8 mouse cellular contexts compared by ENCODE assay signal in the genomic region with DNA sequence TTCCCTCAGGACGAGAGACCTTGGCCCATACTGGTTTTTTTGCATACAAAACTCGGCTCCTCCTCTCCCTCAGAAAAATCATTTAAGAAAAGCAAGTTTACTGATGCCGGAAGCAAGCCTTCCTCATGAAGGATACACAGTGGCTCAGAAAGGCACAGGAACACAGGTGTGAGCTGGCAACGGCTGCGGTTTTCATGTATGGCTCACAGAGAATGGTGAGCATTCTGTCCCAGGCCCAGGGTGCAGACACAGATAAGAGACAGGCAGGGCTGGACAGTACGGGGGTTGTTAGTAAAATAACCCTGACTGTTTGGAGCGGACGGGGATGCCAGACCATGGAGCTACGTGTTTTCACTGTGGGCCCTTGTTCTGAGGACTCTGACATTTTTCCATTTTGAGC. TPM values are rescaled to one million over a fixed set of nuclear protein-coding genes. Genes with fewer than 3 reads are reported as not detected.
DNase-seq lines count a peak whose midpoint lies in the region; ATAC-seq and TF ChIP-seq lines count a peak whose summit lies in the region.

No protein-coding gene starts in this region.

- H3K4me2 ChIP-seq in limb, embryonic 14.5 days (replicated peaks; ENCODE audit: low read depth, low read length, severe bottlenecking): no peak overlapping the region

- TF ChIP-seq POLR2A in heart, adult 2 months (IDR thresholded peaks at IDR 0.05; ENCODE audit: insufficient read depth, low read depth, low read length): no peak
- no peak for TF ChIP-seq POLR2A in spleen, adult 2 months (IDR thresholded peaks at IDR 0.05; ENCODE audit: low read depth, low read length)
- no peak for TF ChIP-seq POLR2A in limb, embryonic 14.5 days (IDR thresholded peaks at IDR 0.05; ENCODE audit: borderline replicate concordance, extremely low read depth, insufficient read depth, insufficient read length)

- TF ChIP-seq EP300 in heart, adult 2 months (IDR thresholded peaks at IDR 0.05; ENCODE audit: insufficient read depth, low read depth, low read length): no peak

- peaks cover 19% of the 10 kb centered on the region for H3K4me1 ChIP-seq in heart, adult 2 months (ENCODE audit: control insufficient read depth, insufficient read depth, low read length)
- peaks cover 17% of the 10 kb centered on the region; the same call in 1 of the 2 replicates for H3K4me1 ChIP-seq in spleen, adult 2 months (ENCODE audit: control insufficient read depth, insufficient read depth, insufficient read length)
- H3K4me1 ChIP-seq in limb, embryonic 14.5 days (ENCODE audit: control insufficient read depth, insufficient read depth, low read length): peaks cover 28% of the 10 kb centered on the region

- WGBS in heart, adult 2 months: 47% methylated on average over 9 of the region's 9 CpGs
- WGBS in spleen, adult 2 months: 26% methylated on average over 9 of the region's 9 CpGs
- WGBS in limb, embryonic 14.5 days: 81% methylated on average over 9 of the region's 9 CpGs

- no peak for ATAC-seq in limb, embryonic 14.5 days (ENCODE audit: low FRiP score, low read depth)

- DNase-seq in heart, adult 2 months: peak in 1 of 2 experiments; percentile 28
- no peak for DNase-seq in heart, adult 9 months (ENCODE audit: low spot score in 2 of 2)
- peak; percentile 5 to 19 for DNase-seq in spleen, adult 2 months (ENCODE audit: low read depth in 1 of 2, low spot score in 2 of 2)
- no peak for DNase-seq in spleen, postnatal 14 days (ENCODE audit: low spot score in 2 of 2)
- no peak for DNase-seq in limb, embryonic 14.5 days (ENCODE audit: low spot score)
- DNase-seq in urinary bladder, postnatal 4 days (ENCODE audit: low spot score in 2 of 2): no peak
- no peak for DNase-seq in frontal cortex, postnatal 10 days (ENCODE audit: low spot score in 2 of 2)
- DNase-seq in gastrocnemius, postnatal 14 days: no peak

- no peaks in the 10 kb centered on the region; the same call in 1 of the 2 replicates for H3K36me3 ChIP-seq in heart, adult 2 months (ENCODE audit: control insufficient read depth, insufficient read depth, low read length)
- peaks cover 2% of the 10 kb centered on the region; the same call in 1 of the 2 replicates for H3K36me3 ChIP-seq in spleen, adult 2 months (ENCODE audit: control insufficient read depth, insufficient read depth, low read length)
- peaks cover 9% of the 10 kb centered on the region for H3K36me3 ChIP-seq in limb, embryonic 14.5 days (ENCODE audit: control insufficient read depth, insufficient read depth, low read length)

- no peak overlapping the region; the same call in 1 of the 2 replicates for H3K4me3 ChIP-seq in heart, adult 2 months
- no peak overlapping the region; the same call in 1 of the 2 replicates for H3K4me3 ChIP-seq in spleen, adult 2 months (ENCODE audit: extremely low read depth, insufficient read depth, insufficient read length)
- no peak overlapping the region for H3K4me3 ChIP-seq in limb, embryonic 14.5 days (replicated peaks; ENCODE audit: low read length)

- intact Hi-C loops in heart, adult 2 months (cut with DNase I): loop anchor here (10.0 kb wide), 2 partner anchors 1391 to 1911 kb away; a partner anchor contains a TSS
- intact Hi-C loops in gastrocnemius, postnatal 14 days (cut with DNase I; ENCODE audit: low total_unique reads): no loop called here

- H3K9ac ChIP-seq in heart, adult 2 months (ENCODE audit: low read depth, low read length): no peak overlapping the region
- H3K9ac ChIP-seq in limb, embryonic 14.5 days (ENCODE audit: low read depth, low read length, severe bottlenecking): no peak overlapping the region

- TF ChIP-seq CTCF in heart, adult 2 months (IDR thresholded peaks at IDR 0.05): no peak
- TF ChIP-seq CTCF in spleen, adult 2 months (IDR thresholded peaks at IDR 0.05; ENCODE audit: extremely low read depth, insufficient read depth, insufficient read length, insufficient replicate concordance): no peak

- peak overlapping the region; percentile 56 for H3K27ac ChIP-seq in heart, adult 2 months
- peak overlapping the region; percentile 86 for H3K27ac ChIP-seq in spleen, adult 2 months (ENCODE audit: insufficient read depth, low read length)
- H3K27ac ChIP-seq in limb, embryonic 14.5 days (replicated peaks; ENCODE audit: low read depth, low read length): peak overlapping the region; percentile 33; the same call in 1 of the 2 replicates

- H3K27me3 ChIP-seq in heart, adult 2 months (ENCODE audit: control insufficient read depth, insufficient read depth, low read length): no peaks in the 10 kb centered on the region
- no peaks in the 10 kb centered on the region for H3K27me3 ChIP-seq in spleen, adult 2 months (ENCODE audit: control insufficient read depth, insufficient read depth, low read length)
- H3K27me3 ChIP-seq in limb, embryonic 14.5 days (ENCODE audit: control insufficient read depth, insufficient read depth, low read length): no peaks in the 10 kb centered on the region

- H3K79me2 ChIP-seq in heart, adult 2 months (replicated peaks; ENCODE audit: control insufficient read depth, insufficient read depth, low read length): peaks cover 3% of the 10 kb centered on the region

- no peaks in the 10 kb centered on the region for H3K9me3 ChIP-seq in limb, embryonic 14.5 days (ENCODE audit: control insufficient read depth, low read length)

RNA-seq across cellular contexts. Expression of a gene that starts 6.6 kb away (rescaled TPM):
- 10 to 100 TPM; 51.0 to 68.2 TPM for total RNA-seq in heart, adult 2 months (2021)
- 21.6 and 36.6 TPM in 2 replicates for polyA plus RNA-seq in heart, adult 2 months (2012; rRNA removed)
- 11.2 and 11.4 TPM in 2 replicates for polyA plus RNA-seq in spleen, adult 2 months (2012; rRNA removed)
- polyA plus RNA-seq in limb, embryonic 14.5 days (2012; rRNA removed): 19.6 and 21.5 TPM in 2 replicates
- 5.7 and 6.1 TPM in 2 replicates for polyA plus RNA-seq in limb, embryonic 14.5 days (2014; fragmentation: Nextera tagmentation; extraction: Ambion mirVana)
- total RNA-seq in gastrocnemius, postnatal 14 days (2021): 100 to 1,000 TPM; 113 to 116 TPM

Comparison
In these comparisons a context has a peak if more than half of its experiments do, and no peak if none do; other contexts are left out.
1. DNase-seq: peak in spleen, adult 2 months (2 of 2); none in heart, adult 9 months (0 of 2), spleen, postnatal 14 days (0 of 2), limb, embryonic 14.5 days (single experiment), urinary bladder, postnatal 4 days (0 of 2), frontal cortex, postnatal 10 days (0 of 2) and gastrocnemius, postnatal 14 days (single experiment).
2. H3K27ac ChIP-seq: peak in every context shown above with its lines; median percentile 86 in spleen, adult 2 months; 56 in heart, adult 2 months; 33 in limb, embryonic 14.5 days.